Mouse (Mus musculus): Measurements from ENCODE around the gene Epn3.

The Epn3 gene

GRCm38 (mm10) chr11:94495415-94495814 lies 4.4 kb downstream of the Epn3 start:
- no peak for DNase-seq

- no peak for DNase-seq
Measured at GRCm38 (mm10) chr11:94491749-94492099, 8.1 kb downstream of the Epn3 start.

DNA sequence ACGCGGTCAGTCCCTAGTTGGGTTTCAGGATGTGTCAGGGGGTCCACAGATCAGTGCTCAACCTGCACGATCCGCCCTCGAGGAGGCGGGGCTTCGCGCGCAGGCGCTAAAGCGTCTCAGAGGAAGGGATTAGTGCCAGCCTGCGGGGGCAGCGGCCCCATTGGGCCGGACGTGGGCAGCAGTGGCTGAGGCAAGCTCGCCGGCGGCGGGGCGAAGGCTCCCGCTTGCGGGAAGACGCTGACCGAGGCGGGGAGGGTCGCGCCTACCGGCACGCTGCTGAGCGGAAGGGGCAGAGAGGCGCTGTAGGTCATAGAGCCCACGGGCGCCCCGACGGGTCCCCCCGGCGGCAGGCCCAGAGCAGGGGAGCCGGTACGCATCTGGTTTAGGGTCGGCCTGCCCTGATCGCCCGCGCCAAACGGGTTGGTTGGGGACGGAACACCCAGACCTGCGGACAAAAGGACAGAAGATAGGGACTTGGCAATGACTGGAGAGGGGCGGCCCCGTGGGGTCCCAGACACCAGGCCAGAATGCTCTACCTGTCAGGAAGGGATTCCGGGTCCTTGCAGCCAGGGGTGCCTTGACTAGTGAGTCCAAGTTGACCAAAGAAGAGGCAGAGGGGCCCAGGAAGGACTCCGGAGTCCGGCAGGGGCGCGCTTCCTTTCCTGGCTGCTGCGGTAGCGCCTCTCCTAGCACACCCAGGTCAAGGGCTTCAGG lies 8.6 kb downstream of the Epn3 start:
- no peak for DNase-seq

DNA sequence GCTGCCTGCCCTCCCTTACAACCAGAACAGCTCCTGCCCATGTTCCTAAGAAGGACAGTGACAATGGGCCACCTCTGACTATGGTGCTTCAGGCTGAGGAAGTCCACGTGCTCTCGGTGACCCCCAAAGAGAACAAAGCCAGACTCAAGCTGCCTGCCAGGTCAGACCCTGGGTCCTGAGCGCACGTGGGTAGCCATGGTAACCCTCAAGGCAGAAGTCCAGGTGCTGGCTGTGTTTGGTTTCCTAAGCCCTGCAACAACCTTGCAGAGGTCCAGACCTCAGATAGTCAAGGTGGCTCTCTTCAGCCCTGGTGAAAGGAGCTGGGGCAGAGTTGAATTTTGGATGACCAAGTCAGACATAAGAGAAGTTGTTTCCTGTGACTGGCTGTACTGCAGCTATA lies 10.0 kb downstream of the Epn3 start:
- no peak for DNase-seq

- no peak for DNase-seq
Measured at GRCm38 (mm10) chr11:94488767-94489533, 10.8 kb downstream of the Epn3 start.

- peak; percentile 84 for DNase-seq
Measured at GRCm38 (mm10) chr11:94486001-94486400, 13.8 kb downstream of the Epn3 start, which contains the start of gene Spata20. Gene Spata20, minus strand, starts transcription at chr11:94486179.

DNA sequence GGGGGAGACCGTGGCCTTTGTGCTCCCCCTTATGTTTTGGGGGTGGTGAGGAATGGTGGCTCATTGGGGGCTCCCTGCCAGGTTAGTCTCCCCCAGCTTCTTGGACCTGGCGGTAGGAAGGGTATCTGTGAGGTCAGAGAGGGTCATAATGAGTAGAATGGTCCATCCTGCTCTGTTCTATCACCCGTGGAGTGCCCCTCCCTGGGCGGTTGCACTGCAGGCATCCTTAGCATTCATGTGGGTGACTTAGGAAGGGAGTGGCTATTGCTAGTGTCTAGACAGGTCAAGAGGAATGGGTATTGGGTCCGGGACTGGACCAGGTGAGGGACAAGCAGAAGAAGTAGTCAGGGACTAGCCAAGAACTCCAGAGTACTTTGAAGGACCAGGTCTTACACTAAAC lies 14.6 kb downstream of the Epn3 start:
- no peak for DNase-seq

GRCm38 (mm10) chr11:94484636-94485035 lies 15.1 kb downstream of the Epn3 start:
- no peak for DNase-seq

DNA sequence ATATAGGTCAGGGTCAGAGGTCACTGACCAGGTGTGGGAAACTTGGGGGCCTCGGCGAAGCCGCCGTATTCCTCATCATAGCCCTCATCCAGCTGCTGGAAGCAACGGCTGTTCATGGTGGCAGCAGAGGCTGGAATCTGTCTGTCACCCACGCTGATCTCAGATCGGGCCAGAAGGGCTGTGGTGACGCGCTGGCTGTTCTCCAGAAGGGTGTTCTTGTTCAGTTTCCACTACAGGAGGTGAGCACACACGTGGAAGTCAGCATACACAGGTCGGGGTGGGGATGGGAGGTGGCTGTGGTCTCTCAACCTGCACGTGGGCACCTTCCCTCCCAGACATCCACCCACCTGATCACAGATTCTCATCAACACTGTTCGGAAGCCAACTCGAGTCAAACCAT lies 15.9 kb downstream of the Epn3 start:
- no peak for DNase-seq

- no peak for DNase-seq
Measured at GRCm38 (mm10) chr11:94483436-94483835, 16.3 kb downstream of the Epn3 start.

GRCm38 (mm10) chr11:94482738-94483137 lies 17.0 kb downstream of the Epn3 start:
- no peak for DNase-seq

DNA sequence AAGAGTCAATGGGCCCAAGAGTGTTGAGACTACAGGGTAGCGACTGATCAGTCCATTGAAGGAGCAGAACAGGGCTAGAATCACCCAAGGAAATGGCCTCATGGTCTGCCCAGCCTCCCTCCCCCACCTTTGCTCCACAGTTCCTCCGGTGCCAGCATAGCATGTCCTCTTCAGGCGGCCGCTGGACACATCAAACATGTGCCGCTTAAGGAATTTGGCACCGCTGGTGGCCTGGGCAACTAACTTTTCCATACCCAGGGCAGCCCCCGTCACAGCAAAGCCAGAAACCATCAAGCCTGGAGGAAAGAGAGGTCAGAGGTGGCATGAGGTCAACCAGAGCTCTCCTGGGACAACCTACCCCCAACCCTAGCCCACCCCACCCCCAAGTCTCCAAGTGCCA lies 17.8 kb downstream of the Epn3 start:
- DNase-seq, result no peak

- no peak for DNase-seq
Measured at GRCm38 (mm10) chr11:94480382-94480781, 19.4 kb downstream of the Epn3 start.

DNA sequence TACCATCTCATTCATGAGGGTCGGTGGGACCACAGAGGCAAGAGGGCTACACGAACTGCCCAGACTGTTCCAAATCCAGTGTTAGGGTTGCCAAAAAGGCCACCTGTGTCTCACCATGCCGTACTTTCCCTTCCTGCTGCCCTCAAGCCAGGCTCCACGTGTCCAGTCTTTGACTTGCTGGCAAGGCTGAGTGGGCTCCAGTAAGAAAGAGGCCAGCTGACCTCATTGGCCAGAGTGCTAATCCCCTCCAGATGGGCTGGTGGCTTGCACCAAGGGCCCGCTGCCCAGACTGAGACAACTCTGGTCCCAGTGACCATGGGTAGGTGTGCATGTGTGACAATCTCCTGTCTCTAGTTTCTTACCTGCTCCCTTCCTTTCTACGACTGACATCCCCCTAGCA lies 22.1 kb downstream of the Epn3 start:
- DNase-seq, result no peak

DNA sequence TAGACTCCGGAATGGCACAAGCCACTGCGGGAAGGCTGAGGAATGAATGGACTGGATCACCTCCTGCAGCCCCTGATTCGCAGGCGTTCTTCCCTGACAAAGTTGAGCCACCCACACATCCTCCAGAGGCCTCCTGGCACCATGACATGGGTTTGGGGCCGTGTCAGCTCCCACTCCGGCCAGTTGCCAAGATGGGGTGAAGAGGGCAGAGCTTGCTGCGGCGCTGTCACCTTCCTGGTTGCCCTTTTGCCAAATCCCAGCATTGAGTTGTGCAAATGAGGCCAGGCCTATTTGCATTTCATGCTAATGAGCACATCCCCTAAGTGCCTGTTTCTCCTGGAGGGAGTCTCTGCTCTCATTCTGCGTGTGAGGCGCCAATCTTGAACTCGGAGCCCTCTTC lies 24.1 kb downstream of the Epn3 start:
- DNase-seq, result no peak

DNA sequence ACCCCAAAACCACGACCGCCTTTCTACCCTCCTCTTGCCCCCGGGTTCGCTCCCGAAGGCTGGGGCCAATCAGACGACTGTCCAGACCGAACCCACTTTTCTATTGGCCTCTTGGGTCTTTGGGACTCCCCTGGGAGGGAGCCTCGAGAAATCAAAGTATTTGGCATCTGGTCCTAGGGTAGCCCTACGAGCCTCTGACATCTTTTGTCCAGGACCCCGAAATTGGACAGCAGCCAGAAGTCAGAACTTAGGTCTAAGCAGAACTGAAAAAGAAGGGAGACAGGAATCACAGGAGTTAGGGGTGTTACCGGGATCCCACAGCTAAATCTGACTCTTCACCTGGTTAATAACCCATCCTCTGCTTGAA lies 25.2 kb downstream of the Epn3 start:
- DNase-seq, result no peak

DNA sequence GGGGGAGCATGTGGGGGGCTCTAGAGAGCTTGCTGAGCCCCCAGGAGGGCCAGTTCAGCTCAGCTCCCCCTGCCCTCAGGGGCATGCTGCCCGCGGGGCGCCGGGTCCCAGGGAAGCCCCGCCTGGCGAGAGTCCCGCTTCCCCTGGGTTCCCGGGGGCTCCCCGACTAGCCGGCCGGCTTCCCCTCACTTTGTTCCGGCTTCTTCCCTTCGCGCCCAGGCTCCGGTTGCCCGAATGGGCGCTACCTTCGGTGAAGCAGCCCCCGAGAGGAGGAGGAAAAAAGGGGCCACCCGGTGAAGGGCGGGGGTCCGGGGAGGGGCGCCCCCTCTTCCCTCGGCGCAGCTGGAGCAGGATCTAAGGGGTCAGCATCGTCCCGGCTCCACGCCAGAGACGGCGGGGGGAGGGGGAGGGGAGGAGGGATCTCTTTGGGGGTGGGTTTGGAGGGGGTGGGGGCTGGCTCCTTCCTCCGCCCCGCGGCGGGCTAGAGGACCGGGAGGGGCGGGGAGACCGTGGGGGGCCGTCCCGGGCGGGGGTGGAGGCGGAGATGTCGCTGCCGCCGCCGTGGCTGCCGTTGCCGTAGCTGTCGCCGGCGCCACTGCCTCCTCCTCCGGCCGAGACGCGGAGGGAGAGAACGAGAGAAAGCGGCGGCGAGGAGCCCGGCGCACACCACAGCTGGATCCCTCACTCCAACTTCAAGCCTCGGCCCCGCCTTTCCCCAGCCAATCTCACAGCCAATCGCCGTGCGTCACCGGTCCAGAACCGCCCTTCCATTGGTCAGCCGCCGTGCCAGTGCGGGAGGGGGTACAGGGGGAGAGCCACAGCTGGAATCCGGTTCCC lies 25.8 kb downstream of the Epn3 start, which contains the start of gene Cacna1g:
Gene Cacna1g, minus strand, starts transcription at position 492 of the 837 bp plus-strand sequence.
- peak; percentile 91 for DNase-seq

- DNase-seq, result no peak
Measured at GRCm38 (mm10) chr11:94472916-94473706, 26.7 kb downstream of the Epn3 start.

DNA sequence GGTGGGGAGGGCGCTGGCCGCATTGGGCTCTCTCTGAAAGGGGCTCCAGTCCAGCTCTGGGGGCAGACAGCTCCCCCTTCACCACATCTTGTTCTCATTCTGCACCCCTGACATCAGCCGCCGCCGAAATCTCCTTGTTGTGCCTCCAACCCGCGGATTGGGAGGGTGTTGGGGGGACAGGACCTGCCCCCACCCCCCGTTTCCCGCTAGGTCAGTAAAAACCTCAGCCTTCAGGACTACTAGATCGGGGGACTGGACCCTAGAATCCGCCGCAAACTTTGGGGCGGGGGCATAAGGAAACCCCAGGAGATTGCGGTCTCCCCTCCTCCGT lies 27.2 kb downstream of the Epn3 start:
- DNase-seq, result no peak

GRCm38 (mm10) chr11:94471740-94472584 lies 27.8 kb downstream of the Epn3 start:
- DNase-seq, result no peak

DNA sequence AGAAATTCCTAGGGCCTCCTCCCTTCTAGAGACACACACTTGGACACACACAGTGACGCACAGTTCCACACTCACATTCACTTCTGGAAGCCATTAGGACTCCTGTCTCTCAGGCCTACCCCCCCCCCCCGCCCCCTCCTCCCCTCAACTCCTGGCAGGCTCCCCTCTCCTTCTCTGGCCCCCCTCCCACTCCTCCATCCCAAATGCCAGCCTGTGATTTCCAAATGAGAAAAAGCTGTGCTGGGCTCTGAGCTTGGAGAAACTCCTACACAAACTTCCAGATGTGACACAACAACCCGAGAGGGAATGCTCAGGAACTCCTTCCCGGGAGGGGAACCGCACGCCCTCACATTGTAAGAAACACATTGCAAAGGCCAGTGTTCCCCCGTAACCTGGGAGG lies 29.4 kb downstream of the Epn3 start:
- no peak for DNase-seq

Data from right cerebral cortex, adult 18-20 months (tissue).